Mouse (Mus musculus) thymus, adult 2 months (tissue): Measurements from ENCODE around the gene Echdc2. TPM values are rescaled to one million over a fixed set of nuclear protein-coding genes. Genes with fewer than 3 reads are reported as not detected.

Source experiments
- DNase-seq: peaks from one replicate; pipeline ENCODE4 v3.0.0; 2021
- H3K27ac ChIP-seq: fragments of 200-500 bp; 2 replicates; pipeline ENCODE4 v1.5.1; 2012; ENCODE audit warnings: low read length, control low read depth; ENCODE audit not compliant: control insufficient read depth, insufficient read depth
- H3K27me3 ChIP-seq: fragments of 200-500 bp; 2 replicates; pipeline ENCODE4 v1.6.1; 2012; ENCODE audit warnings: mild to moderate bottlenecking, low read length, moderate library complexity, mixed read lengths; ENCODE audit not compliant: control insufficient read depth, insufficient read depth
- H3K36me3 ChIP-seq: fragments of 200-500 bp; 2 replicates; pipeline ENCODE4 v1.6.1; 2012; ENCODE audit warnings: mild to moderate bottlenecking, low read length, moderate library complexity; ENCODE audit not compliant: control insufficient read depth, insufficient read depth
- H3K4me1 ChIP-seq: fragments of 200-500 bp; replicated peaks from 2 replicates; pipeline ENCODE4 v1.6.1; 2012; ENCODE audit warnings: low read length; ENCODE audit not compliant: control insufficient read depth, insufficient read depth
- H3K4me3 ChIP-seq: fragments of 200-500 bp; 2 replicates; pipeline ENCODE4 v1.5.1; 2012; ENCODE audit warnings: mild to moderate bottlenecking, low read length, control low read depth, moderate library complexity; ENCODE audit not compliant: control insufficient read depth, insufficient read depth
- CTCF ChIP-seq: fragments of 200-500 bp; IDR thresholded peaks from 2 replicates; pipeline ENCODE4 v1.5.1; 2012; ENCODE audit warnings: mild to moderate bottlenecking, control low read depth, low read length, moderate library complexity, borderline replicate concordance; ENCODE audit not compliant: control insufficient read depth, poor library complexity, insufficient read depth; ENCODE audit errors: extremely low read depth
- POLR2A ChIP-seq: fragments of 200-500 bp; IDR thresholded peaks from 2 replicates; pipeline ENCODE4 v1.6.1; 2012; ENCODE audit warnings: mild to moderate bottlenecking, low read length, control low read depth, moderate library complexity; ENCODE audit not compliant: control insufficient read depth, poor library complexity, insufficient read depth; ENCODE audit errors: extremely low read depth
- WGBS: fragments of 180-500 bp; shearing (Covaris S2); methylation state at CpG from one replicate; pipeline ENCODE4 v1.1.7; 2018; 5-methylcytosine and 5-hydroxymethylcytosine counted together
- polyA plus RNA-seq: library from polyadenylated mRNA; depleted of rRNA; stranded (reverse); fragments of >200 nt; gene quantifications from 2 replicates; pipeline ENCODE4 v1.2.3, GENCODE M21; 2012; rRNA removed

Gene Echdc2
- 9.4 and 14.7 TPM in 2 replicates for polyA plus RNA-seq

DNA sequence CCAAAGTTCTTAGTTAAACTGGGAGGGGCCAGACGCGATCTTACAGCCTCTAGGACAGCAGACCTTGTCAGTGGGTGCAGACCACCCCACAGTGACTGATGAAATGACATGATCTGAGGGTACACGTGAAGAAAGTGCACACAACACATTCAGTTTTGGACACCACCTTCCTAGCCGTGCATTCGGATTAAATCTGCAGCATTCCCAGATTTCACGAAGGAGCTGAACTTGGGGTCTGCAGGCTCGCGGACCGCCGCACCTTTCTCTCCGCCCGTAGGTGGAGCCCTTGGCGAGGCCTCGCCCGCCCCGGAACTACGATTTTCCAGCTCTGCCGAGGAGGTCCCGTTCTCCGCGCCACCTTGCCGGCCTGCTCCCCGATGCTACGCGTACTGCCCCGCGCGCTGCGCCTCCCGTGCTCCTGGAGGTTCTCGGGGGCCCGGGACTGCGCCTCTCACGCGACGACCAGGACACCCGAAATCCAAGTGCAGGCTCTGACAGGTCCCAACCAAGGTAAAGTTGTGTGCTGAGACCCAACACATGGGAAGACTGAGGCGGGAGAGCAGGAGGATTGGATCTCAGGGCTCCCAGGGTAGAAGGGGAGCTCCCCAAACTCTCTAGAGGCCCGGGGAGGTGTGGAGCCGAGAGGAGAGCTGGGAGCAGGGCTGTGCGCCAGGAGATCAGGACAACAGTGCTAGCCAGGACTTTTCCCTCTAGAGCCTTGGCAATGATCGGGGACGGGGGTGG is at the start of gene Echdc2:
TSS of gene Echdc2 (plus strand) at position 286 of the 744 bp plus-strand sequence.
- Histone ChIP-seq H3K4me1 (peaks cover 4% of the 10 kb centered on the region), H3K27ac (no peak within 1 kb of the TSS), H3K36me3 (no peaks in the 10 kb centered on the region), H3K4me3 (peak within 1 kb of the TSS; percentile 34), H3K27me3 (no peaks in the 10 kb centered on the region; the same call in 1 of the 2 replicates)
- TF ChIP-seq POLR2A, result no peak
- TF ChIP-seq CTCF, result no peak
- WGBS, result 4% methylated on average over 43 of the region's 43 CpGs
- DNase-seq, result peak; percentile 31

DNA sequence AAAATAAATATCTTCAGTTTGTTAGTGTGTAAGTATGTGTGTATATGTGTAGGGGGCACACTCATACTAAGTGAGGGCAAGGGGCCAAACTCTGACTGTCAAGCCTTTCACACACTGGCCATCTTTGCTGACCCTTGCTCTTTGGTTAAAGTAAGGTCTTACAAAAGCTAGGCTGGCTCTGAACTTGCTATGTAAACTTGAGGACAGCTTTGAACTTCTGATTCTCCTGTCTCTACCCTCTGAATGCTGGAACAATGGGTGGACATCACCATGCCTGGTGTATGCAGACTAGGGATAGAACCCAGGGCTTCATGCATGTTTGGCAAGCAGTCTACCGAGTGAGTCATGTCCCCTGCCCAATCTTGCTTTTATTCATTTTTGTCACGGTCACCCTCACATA is 48.8 kb upstream of the Echdc2 start:
- no peak for DNase-seq
- Histone ChIP-seq H3K27ac (no peak overlapping the region), H3K4me3 (no peak overlapping the region), H3K4me1 (no peaks in the 10 kb centered on the region), H3K27me3 (no peaks in the 10 kb centered on the region), H3K36me3 (no peaks in the 10 kb centered on the region)
- no peak for TF ChIP-seq CTCF
- no peak for TF ChIP-seq POLR2A
- 95% methylated on average over 2 of the region's 2 CpGs for WGBS

DNA sequence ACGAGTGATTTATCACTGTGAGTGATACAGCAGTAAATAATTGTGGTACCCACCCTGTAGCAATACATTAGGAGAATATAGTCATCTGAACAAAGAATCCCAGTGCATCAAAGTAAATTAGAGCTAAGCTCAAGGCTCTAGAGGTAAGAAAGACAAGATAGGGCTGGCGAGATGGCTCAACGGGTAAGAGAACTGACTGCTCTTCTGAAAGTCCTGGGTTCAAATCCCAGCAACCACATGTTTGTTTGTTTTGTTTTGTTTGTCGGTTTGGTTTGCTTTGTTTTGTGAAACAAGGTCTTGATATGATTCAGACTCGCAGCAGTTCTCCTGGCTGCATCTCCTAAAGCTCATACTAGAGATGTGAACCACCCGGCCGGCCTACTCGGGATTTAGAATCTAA is 47.7 kb upstream of the Echdc2 start:
- H3K4me1 ChIP-seq, result no peaks in the 10 kb centered on the region
- TF ChIP-seq CTCF, result no peak
- TF ChIP-seq POLR2A, result no peak
- H3K4me3 ChIP-seq, result no peak overlapping the region
- H3K27me3 ChIP-seq, result no peaks in the 10 kb centered on the region
- 92% methylated on average over 8 of the region's 8 CpGs for WGBS
- no peak overlapping the region for H3K27ac ChIP-seq
- no peaks in the 10 kb centered on the region for H3K36me3 ChIP-seq
- peak; percentile 2 for DNase-seq

DNA sequence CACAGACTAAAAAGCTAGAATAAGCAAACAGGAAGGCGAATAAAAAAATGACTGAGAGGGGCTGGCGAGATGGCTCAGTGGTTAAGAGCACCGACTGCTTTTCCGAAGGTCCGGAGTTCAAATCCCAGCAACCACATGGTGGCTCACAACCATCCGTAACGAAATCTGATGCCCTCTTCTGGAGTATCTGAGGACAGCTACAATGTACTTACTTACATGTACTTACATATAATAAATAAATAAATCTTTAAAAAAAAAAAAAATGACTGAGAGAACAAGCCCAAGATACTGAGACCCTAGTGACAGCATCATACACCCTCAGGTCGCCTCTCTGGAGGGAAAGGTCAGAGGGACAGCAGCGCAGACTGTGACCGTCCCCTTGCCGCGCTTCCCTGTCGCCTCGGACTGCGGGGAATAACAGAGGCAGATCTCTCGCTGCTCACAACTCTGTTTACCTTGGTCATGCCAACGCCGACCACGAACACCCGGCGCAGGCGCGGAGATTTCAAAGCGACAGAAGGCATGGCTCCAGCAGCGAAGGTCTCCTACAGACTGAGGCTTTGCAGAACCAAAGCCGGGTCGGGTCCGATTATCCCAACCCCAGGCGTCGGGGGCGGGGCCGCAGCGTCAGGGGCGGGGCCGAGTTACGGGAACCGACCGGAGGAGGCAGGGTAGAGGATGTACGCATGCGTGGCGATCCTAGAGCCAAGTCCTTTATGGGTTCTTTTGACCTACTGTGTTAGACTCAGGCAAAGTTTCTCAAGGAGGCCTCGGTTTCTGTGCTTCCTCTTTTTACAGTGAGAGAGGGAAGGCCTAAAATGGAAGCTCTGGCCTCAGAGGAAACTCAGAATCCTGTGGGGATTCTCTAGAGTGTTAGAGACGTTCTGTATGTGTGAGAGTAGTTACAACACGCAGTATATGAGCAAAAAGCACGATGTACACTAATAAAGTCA is 47.0 kb upstream of the Echdc2 start:
- H3K27ac ChIP-seq, result no peak overlapping the region
- H3K4me3 ChIP-seq, result peak overlapping the region; percentile 92
- H3K27me3 ChIP-seq, result no peaks in the 10 kb centered on the region
- H3K36me3 ChIP-seq, result no peaks in the 10 kb centered on the region
- TF ChIP-seq CTCF (no peak), POLR2A (peak; percentile 30; the same call in 1 of the 2 replicates)
- DNase-seq, result peak; percentile 92
- WGBS, result 12% methylated on average over 45 of the region's 45 CpGs
- no peaks in the 10 kb centered on the region for H3K4me1 ChIP-seq

DNA sequence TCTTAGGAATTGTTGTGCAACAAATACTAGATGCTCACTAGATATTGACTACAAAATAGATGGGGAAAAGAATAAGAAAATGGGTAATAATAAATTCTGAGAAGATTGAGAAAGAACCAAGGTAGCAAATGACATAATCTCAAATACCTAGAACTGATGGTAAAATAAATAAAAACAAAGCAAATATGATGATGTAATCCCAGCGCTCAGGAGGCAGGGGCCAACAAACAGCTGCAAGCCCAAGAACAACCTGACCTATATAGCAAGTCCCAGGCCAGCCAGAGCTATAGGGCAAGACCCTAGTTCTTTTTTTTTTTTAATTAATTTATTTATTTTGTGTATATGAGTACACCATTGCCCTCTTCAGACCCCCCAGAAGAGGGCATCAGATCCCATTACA is 41.1 kb upstream of the Echdc2 start:
- H3K4me3 ChIP-seq, result no peak overlapping the region
- H3K36me3 ChIP-seq, result no peaks in the 10 kb centered on the region
- H3K27me3 ChIP-seq, result no peaks in the 10 kb centered on the region
- H3K4me1 ChIP-seq, result no peaks in the 10 kb centered on the region
- H3K27ac ChIP-seq, result no peak overlapping the region
- DNase-seq, result no peak
- no peak for TF ChIP-seq CTCF
- 97% methylated on average over 1 of the region's 1 CpGs for WGBS

DNA sequence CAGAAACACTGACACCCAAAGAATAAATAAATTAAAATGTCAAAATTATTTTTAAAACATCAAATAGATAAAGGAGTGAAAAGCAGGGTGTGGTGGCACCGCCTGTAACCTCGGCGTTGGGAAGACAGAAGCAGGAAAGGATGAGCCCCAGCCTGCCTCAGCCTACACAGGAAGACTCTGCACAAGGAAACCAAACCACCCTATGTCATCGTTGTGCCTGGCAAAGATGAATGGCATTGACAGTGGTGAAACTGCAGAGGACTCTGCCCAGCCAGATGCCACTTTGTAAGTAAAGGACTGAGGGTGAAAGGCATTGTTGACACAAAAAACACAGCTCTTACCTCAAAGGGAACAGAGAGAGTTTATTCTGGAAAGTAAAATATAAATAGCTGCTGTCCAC is 39.0 kb upstream of the Echdc2 start:
- Histone ChIP-seq H3K4me1 (no peaks in the 10 kb centered on the region), H3K4me3 (no peak overlapping the region), H3K27ac (no peak overlapping the region), H3K27me3 (no peaks in the 10 kb centered on the region), H3K36me3 (no peaks in the 10 kb centered on the region)
- TF ChIP-seq POLR2A, result no peak
- TF ChIP-seq CTCF, result no peak
- 72% methylated on average over 4 of the region's 4 CpGs for WGBS
- DNase-seq, result no peak

DNA sequence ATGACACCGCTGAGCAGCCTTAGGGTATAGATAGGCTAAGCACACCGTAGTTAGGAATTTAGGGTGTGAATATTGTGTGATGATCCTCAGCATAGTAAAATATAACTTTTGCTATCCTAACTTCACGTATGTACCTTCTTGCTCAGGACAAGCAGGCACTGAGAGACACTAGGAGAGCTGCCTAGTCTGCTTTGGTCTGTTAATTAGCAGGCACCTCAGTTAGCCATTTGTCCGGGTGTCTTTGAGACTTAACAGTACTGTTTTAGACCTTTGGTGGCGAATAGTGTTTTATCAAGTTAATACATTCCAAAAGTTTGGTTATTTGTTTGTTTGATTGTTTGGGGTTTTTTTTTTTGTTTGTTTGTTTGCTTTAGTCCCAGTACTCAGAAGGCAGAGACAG is 37.7 kb upstream of the Echdc2 start:
- Histone ChIP-seq H3K27me3 (no peaks in the 10 kb centered on the region), H3K36me3 (no peaks in the 10 kb centered on the region), H3K4me1 (no peaks in the 10 kb centered on the region), H3K4me3 (no peak overlapping the region), H3K27ac (no peak overlapping the region)
- 92% methylated on average over 5 of the region's 5 CpGs for WGBS
- DNase-seq, result no peak
- TF ChIP-seq POLR2A, result no peak
- TF ChIP-seq CTCF, result no peak
